Mouse (Mus musculus): Measurements from ENCODE around the gene Gm20517. TPM values are rescaled to one million over a fixed set of nuclear protein-coding genes. Genes with fewer than 3 reads are reported as not detected.

Gene Gm20517
- polyA plus RNA-seq, 1 experiment from 2014 or later = 1.1 TPM

GRCm38 (mm10) chr17:47710036-47710435 lies 98.6 kb downstream of the Gm20517 start:
- H3K27ac ChIP-seq (replicated peaks) = no peak overlapping the region
- H3K4me1 ChIP-seq (replicated peaks; ENCODE audit: control insufficient read depth, insufficient read depth) = no peaks in the 10 kb centered on the region
- no peaks in the 10 kb centered on the region for H3K27me3 ChIP-seq (ENCODE audit: control insufficient read depth, insufficient read depth, low read length)
- H3K9ac ChIP-seq (ENCODE audit: low read length) = no peak overlapping the region
- ATAC-seq (ENCODE audit: low FRiP score, low TSS enrichment) (no peak), DNase-seq (ENCODE audit: low spot score) (peak; percentile 46)
- TF ChIP-seq EP300 (optimal IDR thresholded peaks at IDR 0.05) (no peak), CTCF (IDR thresholded peaks at IDR 0.05; ENCODE audit: low read depth) (no peak)
- no peak overlapping the region for H3K4me2 ChIP-seq (replicated peaks; ENCODE audit: low read depth)
- H3K4me3 ChIP-seq (ENCODE audit: low read depth, low read length) = no peak overlapping the region
- no peaks in the 10 kb centered on the region for H3K36me3 ChIP-seq (ENCODE audit: control insufficient read depth, insufficient read depth, low read length)
- no peaks in the 10 kb centered on the region for H3K9me3 ChIP-seq (ENCODE audit: control insufficient read depth, low read length)
- WGBS = 58% methylated on average over 3 of the region's 3 CpGs

- ATAC-seq (ENCODE audit: low FRiP score, low TSS enrichment) = peak; percentile 24; the same call in 1 of the 2 replicates
- Histone ChIP-seq H3K36me3 (ENCODE audit: control insufficient read depth, insufficient read depth, low read length) (no peaks in the 10 kb centered on the region), H3K4me1 (replicated peaks; ENCODE audit: control insufficient read depth, insufficient read depth) (no peaks in the 10 kb centered on the region), H3K4me2 (replicated peaks; ENCODE audit: low read depth) (no peak overlapping the region), H3K27me3 (ENCODE audit: control insufficient read depth, insufficient read depth, low read length) (no peaks in the 10 kb centered on the region), H3K4me3 (ENCODE audit: low read depth, low read length) (no peak overlapping the region), H3K9me3 (ENCODE audit: control insufficient read depth, low read length) (no peaks in the 10 kb centered on the region), H3K9ac (ENCODE audit: low read length) (no peak overlapping the region), H3K27ac (replicated peaks) (no peak overlapping the region)
- DNase-seq (ENCODE audit: low spot score) = peak; percentile 54
- 50% methylated on average over 6 of the region's 6 CpGs for WGBS
- no peak for TF ChIP-seq CTCF (IDR thresholded peaks at IDR 0.05; ENCODE audit: low read depth)
Observed at GRCm38 (mm10) chr17:47711883-47712282, 100.5 kb downstream of the Gm20517 start.

- DNase-seq (ENCODE audit: low spot score) (no peak), ATAC-seq (ENCODE audit: low FRiP score, low TSS enrichment) (no peak)
- H3K36me3 ChIP-seq (ENCODE audit: control insufficient read depth, insufficient read depth, low read length) = no peaks in the 10 kb centered on the region
- no peaks in the 10 kb centered on the region for H3K27me3 ChIP-seq (ENCODE audit: control insufficient read depth, insufficient read depth, low read length)
- H3K4me3 ChIP-seq (ENCODE audit: low read depth, low read length) = no peak overlapping the region
- H3K4me2 ChIP-seq (replicated peaks; ENCODE audit: low read depth) = no peak overlapping the region
- 58% methylated on average over 13 of the region's 22 CpGs for WGBS
- TF ChIP-seq CTCF (IDR thresholded peaks at IDR 0.05; ENCODE audit: low read depth) (no peak), EP300 (optimal IDR thresholded peaks at IDR 0.05) (no peak)
- no peak overlapping the region for H3K27ac ChIP-seq (replicated peaks)
- no peak overlapping the region for H3K9ac ChIP-seq (ENCODE audit: low read length)
- H3K9me3 ChIP-seq (ENCODE audit: control insufficient read depth, low read length) = no peaks in the 10 kb centered on the region
- H3K4me1 ChIP-seq (replicated peaks; ENCODE audit: control insufficient read depth, insufficient read depth) = no peaks in the 10 kb centered on the region
Observed at GRCm38 (mm10) chr17:47712889-47713571, 101.6 kb downstream of the Gm20517 start.

GRCm38 (mm10) chr17:47715037-47715436 lies 103.6 kb downstream of the Gm20517 start:
- Histone ChIP-seq H3K4me2 (replicated peaks; ENCODE audit: low read depth) (no peak overlapping the region), H3K36me3 (ENCODE audit: control insufficient read depth, insufficient read depth, low read length) (no peaks in the 10 kb centered on the region), H3K4me3 (ENCODE audit: low read depth, low read length) (no peak overlapping the region), H3K27ac (replicated peaks) (no peak overlapping the region), H3K9ac (ENCODE audit: low read length) (no peak overlapping the region), H3K27me3 (ENCODE audit: control insufficient read depth, insufficient read depth, low read length) (no peaks in the 10 kb centered on the region), H3K9me3 (ENCODE audit: control insufficient read depth, low read length) (no peaks in the 10 kb centered on the region), H3K4me1 (replicated peaks; ENCODE audit: control insufficient read depth, insufficient read depth) (no peaks in the 10 kb centered on the region)
- 52% methylated on average over 3 of the region's 3 CpGs for WGBS
- ATAC-seq (ENCODE audit: low FRiP score, low TSS enrichment) = no peak
- no peak for DNase-seq (ENCODE audit: low spot score)
- TF ChIP-seq CTCF (IDR thresholded peaks at IDR 0.05; ENCODE audit: low read depth) (no peak), EP300 (optimal IDR thresholded peaks at IDR 0.05) (no peak)

GRCm38 (mm10) chr17:47721183-47721582 lies 109.8 kb downstream of the Gm20517 start:
- Histone ChIP-seq H3K9ac (ENCODE audit: low read length) (no peak overlapping the region), H3K4me1 (replicated peaks; ENCODE audit: control insufficient read depth, insufficient read depth) (no peaks in the 10 kb centered on the region), H3K36me3 (ENCODE audit: control insufficient read depth, insufficient read depth, low read length) (no peaks in the 10 kb centered on the region), H3K9me3 (ENCODE audit: control insufficient read depth, low read length) (no peaks in the 10 kb centered on the region), H3K4me2 (replicated peaks; ENCODE audit: low read depth) (no peak overlapping the region), H3K27me3 (ENCODE audit: control insufficient read depth, insufficient read depth, low read length) (no peaks in the 10 kb centered on the region), H3K27ac (replicated peaks) (no peak overlapping the region), H3K4me3 (ENCODE audit: low read depth, low read length) (no peak overlapping the region)
- TF ChIP-seq EP300 (optimal IDR thresholded peaks at IDR 0.05) (no peak), CTCF (IDR thresholded peaks at IDR 0.05; ENCODE audit: low read depth) (no peak)
- DNase-seq (ENCODE audit: low spot score) (no peak), ATAC-seq (ENCODE audit: low FRiP score, low TSS enrichment) (no peak)
- 76% methylated on average over 4 of the region's 4 CpGs for WGBS

GRCm38 (mm10) chr17:47726566-47726965 lies 115.2 kb downstream of the Gm20517 start, which contains the start of gene Pgc:
Pgc (plus strand) TSS chr17:47726842.
- ATAC-seq (ENCODE audit: low FRiP score, low TSS enrichment) (peak; percentile 72), DNase-seq (ENCODE audit: low spot score) (peak; percentile 87)
- 59% methylated on average over 11 of the region's 11 CpGs for WGBS
- Histone ChIP-seq H3K9me3 (ENCODE audit: control insufficient read depth, low read length) (no peaks in the 10 kb centered on the region), H3K4me1 (replicated peaks; ENCODE audit: control insufficient read depth, insufficient read depth) (0 out of 2 replicates have a peak, but pooled peaks cover 3% of the 10 kb centered on the region), H3K4me2 (replicated peaks; ENCODE audit: low read depth) (peak within 1 kb of the TSS; percentile 17; the same call in 1 of the 2 replicates), H3K9ac (ENCODE audit: low read length) (no peak within 1 kb of the TSS), H3K36me3 (ENCODE audit: control insufficient read depth, insufficient read depth, low read length) (no peaks in the 10 kb centered on the region), H3K4me3 (ENCODE audit: low read depth, low read length) (peak within 1 kb of the TSS; percentile 6; the same call in 1 of the 2 replicates), H3K27me3 (ENCODE audit: control insufficient read depth, insufficient read depth, low read length) (no peaks in the 10 kb centered on the region), H3K27ac (replicated peaks) (no peak within 1 kb of the TSS)
- no peak for TF ChIP-seq CTCF (IDR thresholded peaks at IDR 0.05; ENCODE audit: low read depth)
- TF ChIP-seq EP300 (optimal IDR thresholded peaks at IDR 0.05) = no peak

Measured in stomach, postnatal 0 days (tissue).